Mouse (Mus musculus) heart, adult 2 months (tissue): ENCODE measurements around the gene Chrm4.
A peak's percentile ranks its signal among the peaks of the same experiment; 100 is the strongest.

ENCODE experiments used
- CTCF ChIP-seq: fragments of 200-600 bp; IDR thresholded peaks from 2 replicates; pipeline ENCODE4 v1.8.1; 2022; ENCODE audit warnings: antibody characterized with exemption, mild to moderate bottlenecking, moderate library complexity
- EP300 ChIP-seq: fragments of 200-500 bp; IDR thresholded peaks from 2 replicates; pipeline ENCODE4 v1.6.1; 2011; ENCODE audit warnings: low read depth, low read length, control low read depth; ENCODE audit not compliant: insufficient read depth
- POLR2A ChIP-seq: fragments of 200-500 bp; IDR thresholded peaks from 2 replicates; pipeline ENCODE4 v1.6.1; 2011; ENCODE audit warnings: mild to moderate bottlenecking, low read depth, low read length, control low read depth; ENCODE audit not compliant: insufficient read depth

DNA sequence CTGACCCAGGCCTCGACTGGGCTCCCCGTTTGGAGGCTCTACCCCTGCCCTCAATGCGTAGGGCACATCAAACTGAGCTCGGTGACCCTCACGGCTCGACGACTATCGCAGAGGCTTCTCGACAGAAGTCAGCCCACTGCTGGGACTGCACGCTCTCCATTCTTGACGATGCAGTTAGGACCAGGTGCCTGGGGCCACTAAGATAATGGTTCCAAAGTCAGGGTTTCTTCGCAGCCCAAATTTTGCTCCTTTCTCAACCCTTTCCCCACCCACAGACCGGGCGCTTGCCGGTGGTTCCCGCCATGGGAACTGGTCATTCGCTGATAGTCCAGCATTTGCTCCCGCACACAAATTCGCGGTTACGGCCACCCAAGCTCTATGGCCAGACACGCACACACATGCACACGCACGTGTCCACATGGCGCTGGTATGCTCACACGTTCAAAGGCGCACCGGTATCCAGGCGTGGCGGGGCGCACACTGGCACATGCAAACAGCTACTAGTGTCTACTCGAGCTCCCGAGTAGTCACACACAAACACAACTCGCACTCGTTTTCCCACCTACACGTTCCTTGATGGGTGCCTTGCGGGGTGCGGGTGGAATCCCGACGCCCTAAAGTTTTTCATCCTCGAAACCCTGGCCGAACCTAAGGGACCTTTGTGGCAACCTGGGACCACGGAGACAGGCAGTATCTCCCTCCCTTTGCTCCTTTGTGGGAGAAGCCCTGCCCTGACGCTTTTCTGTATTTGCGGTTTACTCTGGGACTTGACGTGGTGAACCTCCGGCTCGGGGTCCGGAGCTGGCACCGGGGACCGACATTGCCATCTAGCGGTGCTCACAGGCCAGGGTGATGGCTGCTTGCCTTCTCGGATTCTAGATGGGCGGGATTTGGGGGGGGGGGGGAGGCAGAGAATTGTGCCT lies 3.4 kb upstream of the Chrm4 start:
- TF ChIP-seq CTCF: peak; percentile 74
- no peak for TF ChIP-seq POLR2A
- no peak for TF ChIP-seq EP300
